Mouse (Mus musculus): ENCODE results near the gene Slc25a21.

Slc25a21 gene

GRCm38 (mm10) chr12:57184401-57185147, 12.7 kb downstream of the Slc25a21 start:
- DNase-seq (ENCODE audit: low spot score), result no peak

- DNase-seq (ENCODE audit: low spot score), result no peak
Measured at GRCm38 (mm10) chr12:57179465-57180188, 17.6 kb downstream of the Slc25a21 start.

GRCm38 (mm10) chr12:57178818-57179217, 18.5 kb downstream of the Slc25a21 start:
- no peak for DNase-seq (ENCODE audit: low spot score)

GRCm38 (mm10) chr12:57163294-57163693, 34.0 kb downstream of the Slc25a21 start:
- DNase-seq (ENCODE audit: low spot score), result no peak

- no peak for DNase-seq (ENCODE audit: low spot score)
Measured at GRCm38 (mm10) chr12:57162840-57163239, 34.4 kb downstream of the Slc25a21 start.

GRCm38 (mm10) chr12:57159904-57160303, 37.4 kb downstream of the Slc25a21 start:
- no peak for DNase-seq (ENCODE audit: low spot score)

GRCm38 (mm10) chr12:57158266-57158665, 39.0 kb downstream of the Slc25a21 start:
- no peak for DNase-seq (ENCODE audit: low spot score)

GRCm38 (mm10) chr12:57138937-57139336, 58.3 kb downstream of the Slc25a21 start:
- DNase-seq (ENCODE audit: low spot score), result no peak

- no peak for DNase-seq (ENCODE audit: low spot score)
Measured at GRCm38 (mm10) chr12:57137809-57138208, 59.5 kb downstream of the Slc25a21 start.

GRCm38 (mm10) chr12:57118602-57119001, 78.7 kb downstream of the Slc25a21 start:
- no peak for DNase-seq (ENCODE audit: low spot score)

GRCm38 (mm10) chr12:57115516-57115915, 81.8 kb downstream of the Slc25a21 start:
- no peak for DNase-seq (ENCODE audit: low spot score)

- DNase-seq (ENCODE audit: low spot score), result no peak
Measured at GRCm38 (mm10) chr12:57109363-57109762, 87.9 kb downstream of the Slc25a21 start.

- DNase-seq (ENCODE audit: low spot score), result no peak
Measured at GRCm38 (mm10) chr12:57102322-57102721, 95.0 kb downstream of the Slc25a21 start.

- DNase-seq (ENCODE audit: low spot score), result no peak
Measured at GRCm38 (mm10) chr12:57100549-57100948, 96.7 kb downstream of the Slc25a21 start.

GRCm38 (mm10) chr12:57099066-57099465, 98.2 kb downstream of the Slc25a21 start:
- DNase-seq (ENCODE audit: low spot score), result no peak

- DNase-seq (ENCODE audit: low spot score), result no peak
Measured at GRCm38 (mm10) chr12:57098371-57098770, 98.9 kb downstream of the Slc25a21 start.

GRCm38 (mm10) chr12:57093107-57093506, 104.2 kb downstream of the Slc25a21 start:
- DNase-seq (ENCODE audit: low spot score), result no peak

GRCm38 (mm10) chr12:57084519-57084918, 112.8 kb downstream of the Slc25a21 start:
- no peak for DNase-seq (ENCODE audit: low spot score)

GRCm38 (mm10) chr12:57083533-57083932, 113.7 kb downstream of the Slc25a21 start:
- DNase-seq (ENCODE audit: low spot score), result no peak

GRCm38 (mm10) chr12:57076606-57077005, 120.7 kb downstream of the Slc25a21 start:
- no peak for DNase-seq (ENCODE audit: low spot score)

- DNase-seq (ENCODE audit: low spot score), result no peak
Measured at GRCm38 (mm10) chr12:57072616-57073015, 124.7 kb downstream of the Slc25a21 start.

- DNase-seq (ENCODE audit: low spot score), result no peak
Measured at GRCm38 (mm10) chr12:57068607-57069006, 128.7 kb downstream of the Slc25a21 start.

- no peak for DNase-seq (ENCODE audit: low spot score)
Measured at GRCm38 (mm10) chr12:57019737-57020136, 177.5 kb downstream of the Slc25a21 start.
